Mouse (Mus musculus) embryo, embryonic 11.5 days (tissue): ENCODE results near the gene Zcchc17.

Experiments
- DNase-seq: peaks from one replicate; pipeline ENCODE4 v3.0.0-alpha.2; 2012; ENCODE audit warnings: low read depth, low spot score

The Zcchc17 gene

DNA sequence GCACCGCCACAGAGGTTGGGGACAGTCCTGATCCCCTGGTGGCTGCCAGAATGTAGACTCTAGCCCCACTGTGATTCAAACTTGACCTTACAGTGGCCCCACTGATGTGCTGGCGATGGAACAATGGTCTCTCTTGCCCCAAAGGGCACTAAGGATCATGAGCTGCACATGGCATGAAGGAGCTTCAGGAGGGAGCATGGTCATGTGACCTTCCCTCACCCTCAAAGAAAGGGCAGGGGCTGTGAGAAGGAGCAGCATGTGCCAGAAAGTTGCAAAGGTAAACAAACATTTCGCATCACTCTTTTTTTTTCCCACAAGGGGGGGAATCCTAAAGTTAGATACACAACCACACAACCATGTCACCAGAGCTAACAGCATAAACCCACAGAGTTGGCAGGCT lies 41.6 kb downstream of the Zcchc17 start:
- no peak for DNase-seq

DNA sequence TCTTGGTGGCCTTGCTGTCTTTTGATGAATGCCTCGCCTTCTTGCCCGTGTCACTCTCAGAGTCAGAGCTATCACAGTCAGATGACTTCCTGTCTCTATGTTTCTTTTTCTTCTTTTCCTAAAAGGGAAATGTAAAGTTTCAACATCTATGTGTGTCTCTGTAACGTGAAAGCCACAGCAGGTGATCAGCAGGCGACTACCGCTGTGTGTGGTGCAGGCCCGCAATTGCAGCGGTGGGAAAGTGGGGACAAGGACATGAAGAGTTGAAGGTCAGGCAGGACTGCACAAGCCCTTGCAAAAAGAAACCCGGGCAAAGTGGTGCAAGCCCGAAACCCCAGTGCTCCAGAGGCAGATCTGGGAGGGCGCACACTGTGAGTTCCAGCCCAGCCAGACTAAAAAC lies 43.1 kb downstream of the Zcchc17 start:
- DNase-seq = no peak

DNA sequence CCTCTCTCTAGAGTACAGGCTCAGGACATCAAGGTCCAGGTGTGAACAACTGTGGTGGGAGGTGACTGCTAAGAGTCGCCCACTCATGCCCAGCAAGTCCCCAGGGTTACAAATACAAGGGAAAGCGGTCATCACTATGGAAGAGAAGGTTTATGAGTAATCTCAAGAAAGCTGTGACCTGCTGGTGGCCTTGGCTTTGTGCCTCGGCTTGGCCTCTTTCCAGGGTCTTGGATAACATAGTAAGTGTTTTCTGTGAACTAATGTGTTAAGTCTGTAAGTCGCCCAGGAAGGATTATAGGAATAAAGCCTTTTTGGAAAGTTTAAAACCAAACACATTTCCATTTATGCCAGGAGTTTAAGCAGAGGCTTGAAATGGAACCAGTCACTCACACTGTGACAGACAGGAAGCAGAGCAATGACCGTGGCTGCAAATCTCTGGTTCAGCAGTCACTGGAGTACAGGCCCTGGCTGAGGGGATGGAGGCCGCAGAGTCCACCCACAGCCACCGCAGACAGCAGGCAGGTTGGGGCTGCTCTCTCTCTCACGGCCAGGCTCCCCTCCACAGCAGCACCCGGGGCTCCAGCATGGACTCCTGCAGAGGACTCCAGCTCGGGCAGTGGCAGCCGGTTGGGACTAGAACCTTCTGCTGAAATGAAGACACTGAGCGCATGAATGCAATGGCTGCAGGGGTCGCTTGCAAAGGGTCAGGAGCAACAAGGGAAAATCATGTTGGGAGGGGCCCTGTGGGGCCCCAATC lies 43.8 kb downstream of the Zcchc17 start:
- no peak for DNase-seq

DNA sequence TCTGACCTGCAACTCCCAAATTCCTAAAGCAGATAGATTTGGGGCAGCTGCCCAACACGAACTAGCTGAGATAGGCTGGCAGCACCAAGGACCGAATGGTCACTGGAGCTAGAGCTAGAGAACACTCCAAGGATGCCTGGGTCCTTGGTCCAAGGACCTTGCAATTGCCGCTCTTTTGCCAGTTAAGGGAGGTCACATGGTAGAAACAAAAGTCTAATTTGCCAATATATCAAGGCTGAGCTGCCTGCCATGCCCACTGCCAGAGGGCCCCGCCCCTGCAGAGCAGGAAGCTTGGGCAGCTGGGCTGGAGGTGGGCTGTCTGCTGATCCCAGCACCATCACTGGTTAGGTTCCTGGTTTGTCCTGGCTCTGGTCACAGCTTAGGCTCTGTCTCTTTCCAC lies 46.2 kb downstream of the Zcchc17 start:
- DNase-seq = no peak

DNA sequence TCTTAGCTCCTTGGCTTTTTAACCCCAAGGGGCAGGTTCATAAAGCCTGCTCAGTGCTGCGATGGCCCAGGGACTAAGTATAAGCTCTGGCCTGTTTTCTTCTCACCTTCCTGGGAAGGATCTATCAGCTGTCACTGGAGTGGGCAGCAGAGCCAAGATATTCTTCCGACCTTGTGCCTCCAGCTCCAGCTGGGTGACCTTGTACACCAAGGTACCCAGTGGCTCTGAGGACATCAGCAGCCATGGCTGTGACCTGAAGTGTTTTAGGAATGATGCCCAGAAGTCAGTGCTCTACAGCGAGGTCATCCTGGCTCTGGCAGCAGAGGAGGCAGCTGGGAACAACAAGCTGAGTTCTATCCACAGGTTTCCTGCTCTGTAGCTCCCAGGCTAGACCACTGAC lies 47.2 kb downstream of the Zcchc17 start:
- no peak for DNase-seq

DNA sequence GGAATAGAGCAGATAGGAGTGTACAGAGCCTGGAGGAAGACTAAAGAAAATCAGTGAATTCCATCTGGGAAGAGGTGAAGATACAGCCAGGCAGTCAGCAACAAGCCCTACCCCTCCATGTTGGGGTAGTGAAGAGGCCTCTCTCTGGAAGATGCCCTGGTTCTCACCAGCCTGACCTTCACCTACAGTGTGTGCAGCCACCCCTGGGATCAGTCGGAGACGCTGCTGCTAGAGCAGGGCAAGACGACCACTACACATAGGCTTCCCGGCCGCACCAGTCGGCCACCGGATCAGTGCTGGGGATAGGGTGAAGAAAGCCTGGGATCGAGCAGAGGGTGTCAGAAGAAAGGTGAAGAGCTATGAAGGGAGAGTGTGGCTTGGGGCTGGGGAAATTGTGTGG lies 50.5 kb downstream of the Zcchc17 start:
- no peak for DNase-seq

DNA sequence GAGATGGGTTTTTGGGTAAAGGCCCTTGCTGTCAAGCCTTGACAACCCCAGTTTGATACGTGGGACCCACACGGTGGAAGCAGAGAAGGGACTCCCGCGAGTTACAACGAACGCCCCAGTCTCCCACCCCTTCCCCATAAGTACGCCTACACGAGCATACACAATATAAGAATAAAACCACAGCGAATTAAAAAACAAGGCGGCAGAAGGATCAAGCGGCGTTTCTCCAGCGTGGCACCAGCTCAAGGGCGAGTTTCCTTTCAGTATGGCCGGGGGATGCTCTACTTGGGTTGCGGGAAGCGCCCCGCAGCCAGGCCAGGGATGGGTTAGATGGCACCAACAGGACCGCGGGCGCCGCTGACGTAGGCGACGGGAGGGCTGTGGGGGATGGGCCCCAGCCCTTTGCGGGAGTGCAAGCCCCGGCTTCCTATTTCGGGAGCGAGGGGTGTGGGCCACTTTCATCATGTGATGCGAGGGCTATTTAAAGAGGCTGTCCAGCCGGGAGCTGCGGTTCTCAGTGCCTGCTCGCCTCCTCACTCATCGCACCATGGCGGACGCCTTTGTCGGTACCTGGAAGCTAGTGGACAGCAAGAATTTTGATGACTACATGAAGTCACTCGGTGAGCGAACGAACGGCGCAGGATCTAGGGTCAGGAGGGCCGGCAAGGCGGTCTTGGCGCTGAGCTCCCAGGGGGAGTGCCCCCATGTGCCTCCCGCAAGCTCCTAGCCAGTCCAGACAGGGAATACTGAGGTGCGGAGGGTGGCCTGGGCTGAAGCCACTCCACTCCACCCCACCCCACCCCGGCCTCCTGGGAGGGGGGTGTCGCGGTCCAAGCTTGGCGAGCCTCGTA lies 51.3 kb downstream of the Zcchc17 start, which contains the start of the genes Fabp3 and Gm10570:
Fabp3 (plus strand) TSS at position 365 of the 851 bp plus-strand sequence.
Gm10570 (minus strand) TSS at position 444 of the 851 bp plus-strand sequence.
- peak; percentile 39 for DNase-seq

DNA sequence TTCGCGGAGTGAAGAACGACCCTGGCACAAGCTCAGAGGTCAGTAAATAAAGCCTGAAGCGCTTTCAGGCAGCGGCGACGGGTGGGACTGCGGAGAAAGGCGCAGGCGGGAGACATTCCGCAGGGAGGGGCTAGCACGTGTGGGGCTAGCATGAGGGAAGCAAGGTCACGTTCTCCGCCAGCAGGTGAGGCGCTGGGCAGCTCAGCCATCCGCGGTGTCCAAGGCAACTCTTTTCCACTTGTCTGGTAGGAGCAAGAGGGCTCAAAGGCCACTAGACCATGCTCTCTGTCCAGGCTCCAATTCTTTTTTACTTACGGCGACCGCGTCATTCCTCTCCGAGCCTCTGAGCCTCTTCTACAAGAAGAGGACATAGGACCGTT lies 51.9 kb downstream of the Zcchc17 start:
- DNase-seq = no peak

DNA sequence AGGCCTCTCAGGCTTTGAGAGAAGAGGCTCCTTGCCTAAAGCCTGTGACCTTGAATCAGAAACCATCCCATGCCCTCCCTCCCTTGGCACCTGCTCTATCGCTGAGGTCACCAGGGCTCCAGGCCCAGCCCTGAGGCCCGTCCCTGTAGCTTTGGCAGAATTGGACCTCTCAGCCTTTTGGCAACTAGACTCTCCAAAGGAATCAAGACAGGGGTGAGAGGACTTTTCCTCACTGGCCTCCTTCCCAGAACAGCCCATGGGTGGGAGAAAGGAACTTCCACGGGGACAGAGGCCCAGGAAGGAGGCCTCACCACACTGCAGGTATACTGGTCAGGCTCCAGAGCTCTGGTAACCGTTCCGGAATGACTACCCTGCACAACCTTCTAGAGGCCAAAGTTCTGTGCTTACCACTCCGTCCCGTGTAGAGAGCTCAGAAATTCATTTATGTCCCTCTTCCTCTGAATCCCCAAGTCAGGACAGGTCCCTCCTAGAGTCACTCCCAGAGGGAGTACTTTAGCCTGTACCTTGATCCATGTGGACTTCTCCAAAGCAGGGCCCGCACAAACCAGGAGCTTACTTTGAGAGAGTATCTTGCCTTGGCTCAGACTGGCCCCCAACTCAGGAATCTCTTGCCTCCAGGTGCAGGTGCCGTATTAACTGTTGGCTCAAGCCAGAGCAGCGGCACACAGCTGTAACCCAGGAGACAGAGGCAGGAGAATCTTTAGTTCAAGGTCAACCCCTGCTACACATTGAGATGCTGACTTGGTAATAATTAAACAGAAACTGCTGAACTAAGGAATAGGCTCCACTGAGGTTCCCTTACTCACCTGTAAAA lies 52.7 kb downstream of the Zcchc17 start:
- no peak for DNase-seq

DNA sequence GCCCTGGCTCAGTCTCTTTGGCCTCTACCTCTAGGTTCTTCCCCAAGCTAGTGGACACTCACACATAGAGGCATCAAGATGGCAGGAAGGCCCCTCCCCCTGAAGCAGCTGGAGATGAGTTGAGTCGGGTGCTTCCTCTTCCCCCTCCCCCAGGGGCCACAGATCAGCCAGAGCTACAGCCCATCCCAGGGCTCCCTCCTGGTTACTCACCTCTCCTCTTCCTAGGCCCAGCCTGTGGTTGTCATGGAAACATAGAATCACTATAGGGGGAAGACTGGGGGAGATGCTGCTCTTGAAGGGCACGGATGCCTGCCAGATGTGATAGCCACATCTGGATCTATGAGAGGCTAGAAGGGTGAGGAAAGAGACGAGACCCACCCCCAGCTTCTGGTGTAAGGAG lies 55.0 kb downstream of the Zcchc17 start:
- no peak for DNase-seq

DNA sequence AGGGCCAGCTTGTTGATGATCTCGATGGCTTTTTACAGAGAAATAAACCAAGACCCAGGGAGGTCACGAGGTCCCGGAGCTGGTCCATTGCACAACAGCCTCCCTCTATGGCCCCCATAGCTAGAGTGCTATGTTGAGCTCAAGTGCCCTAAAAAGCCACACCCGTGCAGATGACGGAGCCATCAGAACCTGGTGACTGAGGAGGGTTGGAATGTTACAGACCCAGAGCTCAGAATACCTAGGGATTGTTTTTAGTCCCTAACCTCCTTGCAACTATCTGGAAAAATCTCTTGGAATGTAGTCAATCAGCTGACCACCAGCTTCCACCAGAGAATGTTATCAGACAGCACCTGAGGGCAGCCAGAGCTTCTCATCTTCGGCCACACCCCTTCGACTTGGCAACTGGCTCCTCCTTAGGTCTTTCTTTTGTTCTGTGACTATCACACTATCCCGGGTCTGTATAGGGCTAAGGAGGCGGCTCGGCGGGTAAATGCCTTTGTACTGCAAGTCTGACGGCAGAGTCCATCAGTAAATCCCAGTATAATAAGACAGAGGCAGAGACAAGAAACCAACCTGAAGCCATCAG lies 57.4 kb downstream of the Zcchc17 start:
- DNase-seq = no peak

DNA sequence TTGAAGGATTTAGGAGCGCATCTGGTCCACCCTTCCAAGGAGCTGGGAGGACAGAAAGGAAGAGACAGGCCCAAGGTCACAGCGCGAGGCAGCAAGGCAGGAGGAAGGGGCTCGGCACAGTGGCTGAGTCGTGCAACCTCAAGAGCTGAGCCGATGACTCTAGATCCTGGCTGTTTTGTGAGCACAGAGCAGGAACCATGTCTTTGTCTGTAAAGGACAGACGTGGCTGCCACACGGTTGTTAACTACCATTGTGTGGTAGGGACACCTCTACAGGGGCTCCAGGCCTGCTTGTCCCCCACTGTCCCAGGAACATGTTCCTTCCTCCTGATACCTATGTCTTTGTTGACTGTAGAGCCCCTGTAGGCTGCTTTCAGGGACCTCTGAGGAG lies 60.1 kb downstream of the Zcchc17 start:
- no peak for DNase-seq

DNA sequence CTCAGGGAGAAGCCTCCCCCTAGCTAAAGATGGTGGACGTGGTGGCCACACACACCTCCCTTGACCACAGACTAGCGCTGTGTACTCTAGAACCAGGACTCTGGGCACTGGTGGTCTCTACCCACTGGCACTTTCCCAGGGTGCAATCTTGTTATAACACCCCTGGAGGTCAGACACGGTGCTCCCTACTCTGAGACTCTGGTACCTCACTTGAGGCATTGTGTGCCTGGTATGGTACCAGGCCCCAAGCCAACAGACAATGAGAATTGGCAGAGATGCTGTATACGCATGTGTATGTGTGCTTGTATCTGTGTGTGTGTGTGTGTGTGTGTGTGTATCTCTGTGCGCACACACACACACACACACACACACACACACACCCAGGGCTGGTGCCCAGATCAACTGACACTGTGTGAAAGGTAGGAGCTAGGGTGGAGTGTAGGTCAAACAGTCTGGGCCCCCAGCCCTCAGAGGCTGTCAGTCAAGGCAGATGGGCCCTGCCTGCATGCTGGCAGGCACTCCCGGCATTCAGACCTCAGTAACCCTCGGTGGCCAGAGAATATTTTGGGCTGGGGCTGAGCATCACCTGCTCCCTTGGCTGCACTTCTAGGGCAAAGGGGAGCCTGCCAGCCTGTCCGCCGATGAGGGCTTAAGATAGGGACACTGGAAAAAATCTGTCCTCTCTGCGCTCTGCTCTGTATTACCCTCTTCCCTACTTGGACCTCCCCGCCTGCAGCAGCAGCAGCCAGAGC lies 60.7 kb downstream of the Zcchc17 start:
- DNase-seq = no peak

DNA sequence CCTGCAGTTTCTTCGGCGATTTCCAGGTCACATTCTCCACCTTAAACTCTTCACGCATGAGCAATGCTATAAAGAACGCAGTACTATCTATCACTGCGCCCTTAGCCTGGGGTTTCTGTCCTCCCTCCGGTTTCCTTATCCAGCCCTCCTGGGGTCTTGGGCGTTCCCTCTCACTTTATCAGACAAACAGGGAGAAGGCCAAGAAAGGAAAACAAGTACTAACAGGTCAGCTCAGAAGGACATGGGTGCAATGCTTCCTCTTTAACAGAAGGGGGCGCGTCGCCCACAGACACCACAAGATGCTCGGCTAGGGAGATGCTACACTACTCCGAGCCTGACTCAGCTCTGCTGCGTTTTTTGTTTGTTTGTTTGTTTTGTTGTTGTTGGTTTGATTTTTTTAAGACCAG lies 62.6 kb downstream of the Zcchc17 start:
- DNase-seq = no peak

DNA sequence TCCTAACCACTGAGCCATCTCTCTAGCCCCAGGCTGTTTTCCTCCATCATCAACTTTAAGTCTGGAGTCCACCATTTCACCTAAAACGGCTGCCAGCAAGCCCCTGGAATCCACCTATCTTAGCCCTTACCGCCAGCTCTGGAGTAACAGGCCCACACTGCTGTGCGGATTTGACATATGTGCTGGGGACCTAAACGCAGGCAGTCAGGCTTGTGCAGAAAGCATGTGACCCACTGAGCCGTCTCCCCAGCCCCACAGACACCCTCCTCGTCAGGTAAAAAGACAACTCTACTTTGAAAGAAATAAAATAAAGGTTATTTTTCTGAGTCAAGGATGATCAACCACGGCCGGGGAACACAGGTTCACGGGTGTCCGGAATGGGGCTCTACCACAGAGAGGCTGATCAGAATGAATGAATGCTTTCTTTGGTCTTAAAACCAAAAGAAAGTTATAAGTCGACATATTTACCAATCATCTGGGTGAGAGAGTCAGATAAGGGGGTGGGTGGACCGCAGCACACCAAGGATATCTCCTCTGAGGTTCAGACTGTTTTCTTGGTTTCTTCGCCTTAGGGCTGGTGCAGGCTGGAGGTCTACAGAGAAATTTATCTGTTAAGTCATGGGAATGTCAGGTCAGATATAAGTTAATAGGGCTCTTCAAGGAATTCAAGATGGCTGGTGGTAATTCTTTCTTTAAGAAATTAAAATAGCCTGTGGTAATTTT lies 63.3 kb downstream of the Zcchc17 start:
- no peak for DNase-seq

DNA sequence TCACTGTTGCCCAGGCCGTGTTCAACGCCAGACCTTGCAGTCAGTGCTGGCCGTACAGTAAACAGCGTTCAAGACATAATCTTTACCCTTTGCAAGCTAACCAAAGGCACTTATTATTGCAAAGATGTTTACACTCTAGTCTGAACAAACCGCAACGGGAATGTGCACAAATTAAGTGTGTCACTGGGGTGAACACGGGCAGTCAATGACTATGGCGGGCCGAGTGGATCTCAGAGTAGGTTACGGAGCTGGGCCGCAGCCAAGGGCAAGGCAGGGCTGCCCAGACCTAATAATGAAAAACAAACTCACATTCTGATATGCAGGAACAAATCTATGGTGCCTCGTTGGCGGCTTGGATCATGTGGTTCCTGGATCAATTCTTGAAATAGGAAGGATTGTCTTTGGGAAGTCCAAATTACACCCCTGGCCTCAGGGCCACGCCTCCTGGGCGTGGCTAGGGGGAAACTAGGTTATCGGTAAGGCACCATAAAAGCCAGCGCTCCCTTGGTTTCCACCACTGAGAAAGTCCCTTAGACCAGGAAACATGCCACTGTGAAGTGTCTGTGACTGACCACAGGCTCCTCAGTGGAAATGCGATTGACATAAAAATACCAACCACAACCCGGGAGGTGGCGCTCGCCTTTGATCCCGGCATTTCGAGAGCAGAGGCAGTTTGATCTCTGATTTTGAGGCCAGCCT lies 64.5 kb downstream of the Zcchc17 start:
- no peak for DNase-seq

DNA sequence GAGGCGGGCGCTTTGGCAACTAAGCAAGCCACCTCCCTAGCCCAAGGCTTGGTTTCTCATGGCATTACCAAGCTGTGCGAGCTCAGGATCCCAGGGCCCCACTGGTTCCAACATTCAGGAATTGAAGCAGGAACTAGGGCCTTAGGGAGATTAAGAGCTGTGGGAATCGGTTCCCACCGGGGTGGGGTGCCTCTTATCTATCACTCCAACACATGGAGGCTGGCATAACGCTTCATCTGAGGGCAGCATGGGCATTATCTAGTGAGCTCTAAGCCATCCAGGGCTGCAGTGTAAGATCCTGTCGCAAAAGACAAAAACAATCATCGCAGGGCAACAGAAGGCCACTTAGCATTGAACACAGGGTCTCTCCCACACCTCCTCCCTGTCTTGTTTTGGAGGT lies 65.2 kb downstream of the Zcchc17 start:
- DNase-seq = no peak

DNA sequence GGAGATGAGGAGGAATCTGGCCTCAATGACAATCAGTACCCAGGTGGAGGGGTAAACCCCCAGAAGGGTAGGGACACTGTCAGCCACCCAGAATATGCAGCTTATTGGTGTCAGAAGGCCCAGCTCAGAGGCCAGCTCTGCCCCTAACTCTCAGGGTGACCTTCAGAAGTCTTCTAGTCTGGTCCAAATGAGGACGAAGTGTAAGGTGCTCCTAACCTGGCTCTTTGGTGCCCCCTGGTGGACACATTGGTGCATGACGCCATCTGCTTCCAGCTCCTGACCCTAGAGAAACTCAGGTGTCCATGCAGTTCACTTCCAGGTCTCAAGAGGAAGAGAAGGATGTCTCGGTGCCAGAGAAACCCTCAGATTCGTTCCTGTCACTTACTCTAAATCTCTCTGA lies 67.5 kb downstream of the Zcchc17 start:
- DNase-seq = peak; percentile 71

DNA sequence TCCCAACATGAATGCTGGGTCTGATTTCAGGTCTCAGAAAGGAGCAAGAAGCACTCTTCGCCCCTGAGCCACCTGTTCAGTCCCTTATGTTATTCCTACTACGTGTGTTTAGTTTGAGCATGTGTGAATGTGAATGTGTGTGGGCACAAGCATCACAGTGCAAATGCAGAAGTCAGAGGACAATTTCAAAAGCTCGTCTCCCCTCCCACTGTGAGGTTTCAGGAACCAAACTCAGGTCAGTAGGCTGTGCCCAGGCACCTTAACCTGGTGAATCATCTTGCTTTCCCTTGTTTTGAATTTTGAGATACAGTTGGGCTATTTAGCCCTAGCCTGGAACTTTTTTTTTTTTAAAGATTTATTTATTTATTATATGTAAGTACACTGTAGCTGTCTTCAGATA lies 69.9 kb downstream of the Zcchc17 start:
- no peak for DNase-seq

DNA sequence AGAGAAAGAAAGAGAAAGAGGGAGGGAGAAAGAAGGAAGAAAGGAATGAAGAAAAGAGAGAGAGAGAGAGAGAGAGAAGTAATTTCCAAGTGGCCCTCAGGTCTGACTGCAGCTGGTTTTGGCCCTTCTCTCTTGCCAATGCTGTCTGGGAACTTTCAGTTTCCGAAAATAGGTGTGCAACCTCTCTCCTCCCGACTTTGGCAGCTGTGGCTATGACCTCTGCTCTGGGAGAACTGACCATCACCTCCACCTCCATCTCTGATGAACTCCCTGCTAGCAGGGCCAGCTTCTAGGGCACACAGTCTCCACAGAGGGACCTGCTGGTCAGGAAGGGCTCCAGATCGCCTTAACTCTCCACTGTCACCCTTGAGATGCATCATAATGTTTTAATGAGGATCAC lies 73.2 kb downstream of the Zcchc17 start:
- no peak for DNase-seq
